Mouse (Mus musculus) lung, postnatal 0 days (tissue): ENCODE measurements around the gene Nkrf. TPM values are rescaled to one million over a fixed set of nuclear protein-coding genes. Genes with fewer than 3 reads are reported as not detected.
A peak's percentile ranks its signal among the peaks of the same experiment; 100 is the strongest.
"Not testable (repeated sequence)": the region's sequence is repeated elsewhere in the genome, so short reads cannot be mapped to it uniquely, and the experiment has no call there.

Experiments
- ATAC-seq: fragments of 200-750 bp; cut with Nextera tagmentation; 2 replicates; pipeline ENCODE4 v1.8.0; 2017; ENCODE audit warnings: moderate library complexity
- DNase-seq: peaks from one replicate; pipeline ENCODE4 v3.0.0-alpha.2; 2016; ENCODE audit warnings: low spot score
- H3K27ac ChIP-seq: fragments of 300-500 bp; sonication (generic); 2 replicates; pipeline ENCODE4 v1.5.1; 2014; ENCODE audit warnings: antibody characterized with exemption, mild to moderate bottlenecking, low read length, mixed read lengths
- H3K27me3 ChIP-seq: fragments of 300-500 bp; sonication (generic); replicated peaks from 2 replicates; pipeline ENCODE4 v1.6.1; 2014; ENCODE audit warnings: low read length, mixed read lengths; ENCODE audit not compliant: insufficient read depth
- H3K36me3 ChIP-seq: fragments of 300-500 bp; sonication (generic); 2 replicates; pipeline ENCODE4 v1.6.1; 2014; ENCODE audit warnings: low read length, mixed read lengths; ENCODE audit not compliant: insufficient read depth
- H3K4me1 ChIP-seq: fragments of 300-500 bp; sonication (generic); 2 replicates; pipeline ENCODE4 v1.6.1; 2014; ENCODE audit warnings: antibody characterized with exemption, low read depth, low read length, mixed read lengths; ENCODE audit not compliant: insufficient read depth
- H3K4me2 ChIP-seq: fragments of 300-500 bp; sonication (generic); replicated peaks from 2 replicates; pipeline ENCODE4 v1.6.1; 2014; ENCODE audit warnings: low read depth, mild to moderate bottlenecking, low read length, moderate library complexity, mixed read lengths
- H3K4me3 ChIP-seq: fragments of 300-500 bp; sonication (generic); 2 replicates; pipeline ENCODE4 v1.5.1; 2014; ENCODE audit warnings: low read depth, low read length
- H3K9ac ChIP-seq: fragments of 300-500 bp; sonication (generic); replicated peaks from 2 replicates; pipeline ENCODE4 v1.6.1; 2014; ENCODE audit warnings: low read depth, mild to moderate bottlenecking
- H3K9me3 ChIP-seq: fragments of 300-500 bp; sonication (generic); 2 replicates; pipeline ENCODE4 v1.6.1; 2016; ENCODE audit warnings: low read length, mixed read lengths
- CTCF ChIP-seq: IDR thresholded peaks from 2 replicates; pipeline ENCODE4 v1.5.1; 2016; ENCODE audit warnings: antibody characterized with exemption, mild to moderate bottlenecking
- EP300 ChIP-seq: IDR thresholded peaks from 2 replicates; pipeline ENCODE4 v1.6.1; 2016; ENCODE audit warnings: antibody characterized with exemption, mild to moderate bottlenecking, control low read depth
- whole genome bisulfite sequencing: fragments of 180-500 bp; shearing (Covaris S2); extraction: QIAGEN DNeasy Blood & Tissue Kit; methylation state at CpG from one replicate; pipeline ENCODE4 v1.1.7; 2014; 5-methylcytosine and 5-hydroxymethylcytosine counted together
- polyA plus RNA-seq: library from polyadenylated mRNA; unstranded; fragments of >200 nt; fragmentation: Nextera tagmentation; extraction: Ambion mirVana; gene quantifications from 2 replicates; pipeline ENCODE4 v1.2.1, GENCODE M21; 2015

Gene Nkrf
- polyA plus RNA-seq, 1 experiment from 2014 or later = 0.97 TPM

- TF ChIP-seq EP300 (no peak), CTCF (no peak)
- no peak for ATAC-seq
- no peak overlapping the region for H3K9ac ChIP-seq
These were observed 1.0 kb downstream of the Nkrf start for GRCm38 (mm10) chrX:36901655-36902054.

GRCm38 (mm10) chrX:36898931-36899330, 3.8 kb downstream of the Nkrf start:
- H3K4me3 ChIP-seq, H3K36me3 ChIP-seq, H3K9ac ChIP-seq, H3K4me2 ChIP-seq, H3K27ac ChIP-seq, H3K9me3 ChIP-seq, H3K4me1 ChIP-seq, H3K27me3 ChIP-seq, ATAC-seq: not testable (repeated sequence)
- peak; percentile 27 for DNase-seq
- WGBS = 27% methylated on average over 1 of the region's 1 CpGs
- peak; percentile 52 for TF ChIP-seq CTCF

More at GRCm38 (mm10) chrX:36901655-36902054, 1.0 kb downstream of the Nkrf start:
- 31% methylated on average over 3 of the region's 3 CpGs for WGBS
- no peak overlapping the region for H3K27ac ChIP-seq
- peak overlapping the region; percentile 69; the same call in 1 of the 2 replicates for H3K4me2 ChIP-seq
- H3K4me1 ChIP-seq = no peaks in the 10 kb centered on the region
- H3K27me3 ChIP-seq = no peaks in the 10 kb centered on the region
- no peak overlapping the region for H3K4me3 ChIP-seq
- H3K9me3 ChIP-seq = no peaks in the 10 kb centered on the region
- H3K36me3 ChIP-seq = no peaks in the 10 kb centered on the region
- no peak for DNase-seq

- no peak overlapping the region for H3K9ac ChIP-seq
- no peak for ATAC-seq
- H3K27me3 ChIP-seq = no peaks in the 10 kb centered on the region
- H3K4me3 ChIP-seq = no peak overlapping the region
- H3K9me3 ChIP-seq = no peaks in the 10 kb centered on the region
- no peaks in the 10 kb centered on the region for H3K4me1 ChIP-seq
- no peak for DNase-seq
- 84% methylated on average over 1 of the region's 1 CpGs for WGBS
- TF ChIP-seq CTCF (peak; percentile 60), EP300 (no peak)
- no peaks in the 10 kb centered on the region for H3K36me3 ChIP-seq
- H3K4me2 ChIP-seq = no peak overlapping the region
- no peak overlapping the region for H3K27ac ChIP-seq
These were observed 18.0 kb downstream of the Nkrf start for GRCm38 (mm10) chrX:36884719-36885118.

- H3K9me3 ChIP-seq = no peaks in the 10 kb centered on the region
- H3K27me3 ChIP-seq = no peaks in the 10 kb centered on the region
- H3K36me3 ChIP-seq = no peaks in the 10 kb centered on the region
- peak overlapping the region; percentile 84 for H3K27ac ChIP-seq
- peak overlapping the region; percentile 65 for H3K4me3 ChIP-seq
- DNase-seq (peak; percentile 15), ATAC-seq (peak; percentile 55)
- peak overlapping the region; percentile 71 for H3K9ac ChIP-seq
- TF ChIP-seq CTCF = no peak
- no peak for TF ChIP-seq EP300
- peak overlapping the region; percentile 56 for H3K4me2 ChIP-seq
- no peaks in the 10 kb centered on the region for H3K4me1 ChIP-seq
- WGBS = 6% methylated on average over 28 of the region's 36 CpGs
These were observed 28.0 kb downstream of the Nkrf start for GRCm38 (mm10) chrX:36874704-36875128.

- Histone ChIP-seq H3K9ac (peak overlapping the region; percentile 71), H3K4me3 (peak overlapping the region; percentile 65), H3K4me1 (no peaks in the 10 kb centered on the region), H3K27me3 (no peaks in the 10 kb centered on the region), H3K36me3 (no peaks in the 10 kb centered on the region), H3K27ac (peak overlapping the region; percentile 84), H3K4me2 (peak overlapping the region; percentile 56), H3K9me3 (no peaks in the 10 kb centered on the region)
- ATAC-seq (peak; percentile 98), DNase-seq (peak; percentile 82)
- no peak for TF ChIP-seq CTCF
- WGBS = 6% methylated on average over 33 of the region's 57 CpGs
These were observed 28.5 kb downstream of the Nkrf start for GRCm38 (mm10) chrX:36874178-36874696.

GRCm38 (mm10) chrX:36873765-36874164, 28.9 kb downstream of the Nkrf start, which contains the start of the genes Ube2a and C330007P06Rik:
Gene Ube2a (plus strand): TSS chrX:36873900.
Gene C330007P06Rik (minus strand): TSS chrX:36874111.
- Histone ChIP-seq H3K9ac (peak within 1 kb of the TSS; percentile 71), H3K9me3 (no peaks in the 10 kb centered on the region), H3K36me3 (no peaks in the 10 kb centered on the region), H3K27ac (peak within 1 kb of the TSS; percentile 84), H3K4me3 (peak within 1 kb of the TSS; percentile 65), H3K4me2 (peak within 1 kb of the TSS; percentile 56), H3K27me3 (no peaks in the 10 kb centered on the region), H3K4me1 (no peaks in the 10 kb centered on the region)
- DNase-seq (no peak), ATAC-seq (no peak; the same call in 1 of the 2 replicates)
- WGBS = 10% methylated on average over 8 of the region's 8 CpGs
- TF ChIP-seq CTCF = no peak
- TF ChIP-seq EP300 = no peak

- 54% methylated on average over 3 of the region's 3 CpGs for WGBS
- no peaks in the 10 kb centered on the region for H3K9me3 ChIP-seq
- TF ChIP-seq EP300 = no peak
- TF ChIP-seq CTCF = no peak
- H3K9ac ChIP-seq = no peak overlapping the region
- no peak overlapping the region for H3K4me3 ChIP-seq
- no peaks in the 10 kb centered on the region for H3K36me3 ChIP-seq
- H3K4me2 ChIP-seq = no peak overlapping the region
- H3K27me3 ChIP-seq = no peaks in the 10 kb centered on the region
- H3K27ac ChIP-seq = no peak overlapping the region
- H3K4me1 ChIP-seq = no peaks in the 10 kb centered on the region
- DNase-seq (no peak), ATAC-seq (no peak)
These were observed 32.3 kb downstream of the Nkrf start for GRCm38 (mm10) chrX:36870372-36870771.
